Mouse (Mus musculus) c-Kit-positive CD71-positive TER-119-negative erythroid progenitor cells, embryonic 14.5 days (primary cell): ENCODE results near the gene Aire.
"Not testable (repeated sequence)": the region's sequence is repeated elsewhere in the genome, so short reads cannot be mapped to it uniquely, and the experiment has no call there.

Experiments
- DNase-seq: peaks from one replicate; pipeline ENCODE4 v3.0.0-alpha.2; 2013; ENCODE audit warnings: low read depth

Gene Aire

GRCm38 (mm10) chr10:78049519-78050035 lies 6.2 kb upstream of the Aire start:
- DNase-seq = no peak

DNA sequence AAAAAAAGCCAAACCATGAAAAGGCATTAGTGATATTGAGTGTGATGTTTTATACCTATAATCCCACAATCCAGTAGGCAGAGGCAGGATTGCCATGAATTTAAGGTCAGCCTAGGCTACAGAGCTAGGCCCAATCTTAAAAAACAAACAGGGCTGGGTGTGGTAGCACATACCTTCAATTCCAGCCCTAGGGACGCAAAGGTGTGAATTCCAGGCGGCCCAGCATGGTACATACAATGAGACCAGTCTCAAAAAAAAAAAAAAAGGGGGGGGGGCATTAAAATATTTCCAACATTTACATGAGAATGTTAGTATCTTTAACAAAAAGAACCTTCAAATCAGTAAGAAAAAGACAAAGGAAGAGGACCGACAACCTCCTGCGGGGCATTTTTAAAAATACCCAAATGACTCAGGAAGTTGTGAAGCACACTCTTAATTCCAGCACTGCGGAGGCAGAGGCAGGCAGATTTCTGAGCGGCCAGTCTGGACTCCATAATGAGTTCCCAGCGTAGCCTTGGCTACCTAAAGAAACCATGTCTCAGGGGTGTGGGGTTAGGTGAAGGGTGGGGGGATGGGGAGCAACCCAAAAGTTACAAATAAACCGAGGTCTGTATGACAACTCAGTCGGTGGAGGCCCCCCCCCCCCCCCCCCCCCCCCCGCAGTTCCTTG lies 4.8 kb upstream of the Aire start:
- no peak for DNase-seq

GRCm38 (mm10) chr10:78046388-78046787 lies 3.0 kb upstream of the Aire start:
- DNase-seq = no peak

- DNase-seq = no peak
Measured at GRCm38 (mm10) chr10:78044531-78044930, 1.1 kb upstream of the Aire start.

DNA sequence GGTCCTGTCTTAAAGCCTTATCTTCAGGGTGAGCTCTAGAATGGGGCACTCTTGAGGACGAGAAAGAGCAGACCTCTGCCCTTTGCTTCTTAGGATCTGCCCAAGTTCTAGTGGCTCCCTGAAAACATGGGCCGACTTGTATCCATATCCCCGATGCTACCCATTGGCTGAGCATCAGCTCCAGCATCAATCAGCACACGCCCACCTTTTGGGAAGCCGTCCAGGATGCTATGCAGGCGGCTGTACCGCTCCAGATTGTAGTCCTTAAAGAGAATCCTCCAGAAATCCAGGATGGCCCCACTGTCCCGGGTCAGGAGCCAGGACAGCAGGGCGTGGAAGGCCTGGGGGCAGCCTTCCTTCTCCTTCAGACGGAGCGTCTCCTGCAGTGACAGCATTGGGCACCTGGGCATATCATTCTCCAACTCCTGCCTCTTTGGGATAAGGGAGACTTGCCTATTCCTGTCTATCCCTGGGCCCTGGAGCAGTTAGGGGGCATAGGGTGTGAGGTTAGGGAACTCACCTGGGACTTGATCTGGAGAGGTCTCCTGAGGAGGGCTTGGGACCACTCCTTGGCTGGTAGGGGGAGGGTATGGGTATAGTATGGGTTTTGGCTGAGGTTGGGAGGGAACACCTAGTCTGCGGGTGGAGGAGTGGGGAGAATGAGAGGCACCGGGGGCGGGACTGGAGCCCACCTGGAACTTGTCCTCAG lies 559 bp downstream of the Aire start:
- no peak for DNase-seq

DNA sequence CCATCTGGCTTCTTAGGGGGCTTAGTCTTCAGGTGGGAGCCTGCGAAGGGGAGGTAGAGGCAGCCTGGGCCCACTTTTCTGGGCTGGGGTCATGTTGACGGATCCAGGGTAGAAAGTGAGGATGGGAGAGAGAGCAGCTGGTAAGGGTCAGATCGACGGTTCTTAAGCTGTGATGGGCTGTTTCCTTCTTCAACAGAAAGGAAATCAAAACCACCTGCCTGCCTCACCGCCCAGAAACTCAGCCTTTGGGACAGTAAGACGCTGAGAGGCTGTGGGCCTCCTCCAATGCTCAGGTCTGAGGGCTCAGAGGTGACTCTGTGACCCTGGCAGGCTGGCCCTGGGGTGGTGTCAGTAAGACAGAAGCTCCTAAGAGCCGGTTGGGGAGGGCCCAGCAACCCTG lies 1.3 kb downstream of the Aire start:
- DNase-seq = no peak

GRCm38 (mm10) chr10:78041647-78042046 lies 1.8 kb downstream of the Aire start, which contains the start of gene Dnmt3l:
Gene Dnmt3l, plus strand, starts transcription at chr10:78041947.
- no peak for DNase-seq

DNA sequence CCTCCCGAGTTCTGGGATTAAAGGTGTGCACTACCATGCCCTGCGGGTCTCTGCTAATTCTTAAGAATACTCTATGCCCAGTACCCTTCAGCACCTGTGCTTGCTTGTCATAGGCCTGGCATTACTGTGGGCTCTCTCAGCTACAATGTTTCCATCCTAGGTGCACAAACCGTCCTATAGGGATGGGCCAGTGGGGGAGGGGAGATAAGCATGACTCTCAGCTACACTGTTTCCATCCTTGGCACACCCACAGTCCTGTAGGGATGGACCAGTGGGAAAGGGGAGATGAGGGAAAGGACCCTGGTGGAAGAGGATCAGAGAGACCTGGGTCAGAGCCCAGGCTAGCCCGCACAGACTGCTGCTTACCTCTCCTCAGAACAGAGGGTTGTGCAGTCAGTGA lies 6.3 kb downstream of the Aire start:
- no peak for DNase-seq

- no peak for DNase-seq
Measured at GRCm38 (mm10) chr10:78031987-78032386, 11.4 kb downstream of the Aire start.

GRCm38 (mm10) chr10:78029080-78029479 lies 14.3 kb downstream of the Aire start:
- no peak for DNase-seq

DNA sequence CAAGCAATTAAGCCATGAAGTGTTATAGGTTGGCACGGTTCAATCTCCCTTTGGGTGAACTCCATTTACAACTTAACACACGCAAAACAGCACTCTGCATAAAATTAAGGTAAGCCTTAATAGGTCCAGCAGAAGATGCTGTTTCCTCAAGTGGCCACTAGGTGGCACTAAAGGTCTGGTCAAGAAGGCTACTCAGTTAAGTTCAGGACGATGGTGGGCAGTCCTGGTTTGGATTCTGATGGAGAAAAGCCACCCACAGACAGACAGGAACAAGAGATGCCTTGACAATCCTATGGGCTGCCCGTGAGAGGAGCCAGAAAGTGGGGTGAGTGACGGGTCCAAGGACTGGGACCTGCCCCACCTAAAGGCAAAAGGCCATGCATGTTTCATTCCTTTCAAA lies 15.3 kb downstream of the Aire start:
- DNase-seq = no peak

DNA sequence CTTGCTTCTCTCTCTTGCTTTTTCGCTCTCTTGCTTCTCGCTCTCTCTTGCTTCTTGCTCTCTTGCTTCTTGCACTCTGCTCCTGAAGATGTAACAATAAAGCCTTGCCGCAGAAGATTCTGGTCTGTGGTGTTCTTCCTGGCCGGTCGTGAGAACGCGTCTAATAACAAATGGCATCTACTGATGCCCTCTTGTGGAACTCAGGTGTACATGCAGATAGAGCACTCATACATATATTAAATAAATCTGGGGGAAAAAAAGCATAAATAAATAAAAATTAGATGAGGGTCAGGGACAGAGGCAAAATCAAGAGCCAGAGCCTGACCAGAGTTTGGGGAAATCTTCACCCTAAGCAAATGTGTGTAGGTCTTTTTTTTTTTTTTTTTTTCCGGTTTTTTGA lies 18.0 kb downstream of the Aire start:
- DNase-seq = not testable (repeated sequence)

DNA sequence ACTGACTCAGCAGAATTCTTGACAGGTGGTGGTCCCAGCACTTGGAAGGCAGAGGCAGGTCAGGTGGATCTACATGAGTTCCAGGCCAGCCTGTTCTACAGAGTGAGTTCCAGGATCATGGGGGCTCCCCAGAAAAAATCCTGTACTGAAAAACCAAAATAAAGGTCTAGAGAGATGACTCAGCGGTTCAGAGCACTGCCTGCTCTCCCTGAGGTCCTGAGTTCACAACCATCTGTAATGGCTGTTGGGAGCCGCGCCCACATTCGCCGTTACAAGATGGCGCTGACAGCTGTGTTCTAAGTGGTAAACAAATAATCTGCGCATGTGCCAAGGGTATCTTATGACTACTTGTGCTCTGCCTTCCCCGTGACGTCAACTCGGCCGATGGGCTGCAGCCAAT lies 23.4 kb downstream of the Aire start:
- DNase-seq = not testable (repeated sequence)

DNA sequence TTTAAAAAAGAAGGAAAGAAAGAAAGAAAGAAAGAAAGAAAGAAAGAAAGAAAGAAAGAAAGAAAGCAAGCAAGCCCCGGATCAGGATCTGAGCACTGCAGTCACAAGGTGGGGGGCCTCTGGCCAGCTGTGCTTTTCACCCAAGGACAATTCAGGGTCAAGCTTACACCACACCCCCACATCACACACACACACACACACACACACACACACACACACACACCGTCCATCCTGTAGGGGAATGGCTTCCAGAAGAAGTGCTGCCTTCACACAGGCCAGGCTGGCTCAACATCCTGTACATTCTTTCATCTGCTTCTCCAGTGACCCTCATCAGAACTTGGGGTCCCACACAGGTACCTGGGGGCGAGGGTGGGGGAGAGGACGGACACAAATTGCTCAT lies 24.1 kb downstream of the Aire start:
- no peak for DNase-seq

DNA sequence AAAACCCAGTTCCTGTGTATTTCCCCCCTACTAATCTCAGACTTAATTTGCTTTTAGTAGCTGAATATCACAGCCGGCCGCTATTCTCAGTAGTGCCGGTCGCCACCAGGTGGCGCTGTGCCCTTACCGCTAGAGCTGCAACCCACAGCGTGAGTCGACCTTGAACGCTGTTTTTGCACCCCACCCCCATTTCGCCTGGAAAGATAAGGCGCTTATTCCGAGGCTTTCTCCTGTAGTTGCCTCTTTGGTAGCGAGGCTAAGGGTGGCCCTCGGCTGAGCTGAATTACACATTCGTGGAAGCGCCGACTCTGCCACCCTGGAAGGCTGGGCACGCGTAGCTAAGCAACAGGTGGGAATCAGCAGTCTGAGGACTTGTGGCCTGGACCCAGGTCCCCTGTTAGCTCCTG lies 24.6 kb downstream of the Aire start:
- peak; percentile 81 for DNase-seq

GRCm38 (mm10) chr10:78016366-78016765 lies 27.0 kb downstream of the Aire start:
- DNase-seq = no peak

GRCm38 (mm10) chr10:78015489-78015888 lies 27.9 kb downstream of the Aire start:
- DNase-seq = no peak

DNA sequence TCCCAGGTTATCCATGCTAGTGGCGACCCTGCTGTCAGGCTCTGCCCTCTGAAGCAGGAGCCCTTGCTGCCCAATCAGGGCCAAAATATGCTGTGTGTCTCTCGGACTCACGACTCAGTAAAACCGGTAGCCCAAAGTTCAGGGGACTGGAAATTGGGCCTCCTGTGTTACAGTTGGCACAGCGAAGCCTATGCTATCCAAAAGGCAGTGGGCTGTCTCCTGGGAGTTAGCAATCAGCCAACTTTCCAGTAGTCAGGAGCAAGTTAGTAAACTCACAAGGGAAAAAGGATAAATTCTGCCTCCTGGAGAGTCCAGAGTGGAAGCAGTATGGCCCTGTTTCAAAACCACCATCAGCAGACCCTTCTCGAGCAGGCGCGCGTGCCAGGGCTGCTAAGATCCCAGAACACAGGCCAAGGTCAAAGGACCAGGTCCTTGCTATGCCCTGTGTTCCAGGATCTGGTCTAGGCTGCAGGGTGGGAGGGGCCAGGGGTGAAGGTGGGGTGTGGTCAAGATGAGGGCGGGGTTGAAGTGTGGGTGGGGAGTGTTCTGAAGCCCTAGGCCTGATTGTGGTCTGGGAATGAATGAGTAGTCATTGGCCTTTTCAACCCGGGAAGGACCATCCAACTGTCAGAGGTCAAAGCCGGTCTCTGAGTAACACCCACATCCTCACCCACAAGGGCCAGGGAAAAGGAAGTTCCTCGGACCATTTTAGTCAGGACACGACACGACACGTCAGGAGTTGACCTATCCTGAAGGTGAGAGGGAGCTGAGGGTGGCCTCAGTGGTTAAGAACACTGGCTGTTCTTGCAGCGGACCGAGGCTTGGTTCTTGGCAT lies 30.5 kb downstream of the Aire start:
- no peak for DNase-seq

DNA sequence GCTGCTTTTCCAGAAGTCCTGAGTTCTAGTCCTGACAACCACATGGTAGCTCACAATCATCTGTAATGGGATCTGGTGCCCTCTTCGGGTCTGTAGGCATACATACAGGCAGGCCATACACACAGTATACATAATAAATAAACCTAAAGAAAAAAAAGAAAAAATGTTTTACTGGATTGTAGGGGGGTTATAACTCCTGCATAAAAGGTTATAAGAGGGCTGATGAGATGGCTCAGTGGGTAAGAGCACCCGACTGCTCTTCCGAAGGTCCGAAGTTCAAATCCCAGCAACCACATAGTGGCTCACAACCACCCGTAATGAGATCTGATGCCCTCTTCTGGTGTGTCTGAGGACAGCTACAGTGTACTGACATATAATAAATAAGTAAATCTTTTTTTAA lies 32.3 kb downstream of the Aire start:
- DNase-seq = not testable (repeated sequence)

DNA sequence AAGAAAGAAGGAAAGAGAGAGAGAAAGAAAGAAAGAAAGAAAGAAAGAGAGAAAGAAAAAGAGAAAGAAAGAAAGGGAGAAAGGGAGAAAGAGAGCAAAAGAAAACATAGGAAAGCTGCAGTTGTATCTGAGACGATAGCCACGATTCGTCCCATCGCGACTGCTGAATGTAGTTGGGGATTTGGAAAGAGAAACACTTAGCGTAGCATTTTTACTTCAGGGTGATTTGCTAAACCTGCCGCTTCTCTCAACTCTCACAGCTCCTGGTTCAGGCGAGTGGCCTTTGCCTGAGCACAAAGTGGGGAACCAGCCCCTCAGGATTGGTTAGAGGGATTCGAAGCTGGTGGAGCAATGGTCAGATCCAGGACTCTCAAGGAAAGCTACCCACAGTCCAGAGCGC lies 33.1 kb downstream of the Aire start:
- DNase-seq = no peak

DNA sequence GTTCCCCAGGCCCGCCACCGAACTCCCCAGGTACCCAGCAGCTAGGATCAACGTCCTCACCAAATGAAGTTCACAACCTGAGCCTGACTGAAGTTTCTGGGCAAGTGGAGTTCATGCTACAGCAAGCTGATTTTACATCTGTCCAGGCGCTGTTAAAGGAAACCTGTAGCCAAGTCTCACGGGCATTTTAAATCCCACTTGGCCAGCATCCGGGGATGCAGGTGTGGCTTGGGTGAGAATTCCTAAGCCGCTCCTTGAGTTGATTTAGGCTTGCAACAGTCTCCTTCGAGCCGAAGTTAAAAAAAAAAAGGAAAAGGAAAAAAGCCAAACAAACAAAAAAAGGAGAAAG lies 33.5 kb downstream of the Aire start, which contains the start of gene Pfkl:
Pfkl (minus strand) TSS at position 139 of the 349 bp plus-strand sequence.
- no peak for DNase-seq

GRCm38 (mm10) chr10:78009184-78009944 lies 34.0 kb downstream of the Aire start:
- DNase-seq = peak; percentile 90
